Mouse (Mus musculus) heart, embryonic 15.5 days (tissue): ENCODE results near the gene Aldh3b3. TPM values are rescaled to one million over a fixed set of nuclear protein-coding genes. Genes with fewer than 3 reads are reported as not detected.

Experiments used
- ATAC-seq: fragments of 200-750 bp; cut with Nextera tagmentation; replicated peaks from 2 replicates; pipeline ENCODE4 v1.8.0; 2017; ENCODE audit warnings: low read depth, moderate TSS enrichment; ENCODE audit not compliant: insufficient number of reproducible peaks, insufficient read depth, low FRiP score
- H3K27ac ChIP-seq: fragments of 300-500 bp; sonication (generic); 2 replicates; pipeline ENCODE4 v1.5.1; 2015; ENCODE audit warnings: mild to moderate bottlenecking, inconsistent platforms
- H3K27me3 ChIP-seq: fragments of 300-500 bp; sonication (generic); 2 replicates; pipeline ENCODE4 v1.6.1; 2015; ENCODE audit warnings: inconsistent platforms
- H3K36me3 ChIP-seq: fragments of 300-500 bp; sonication (generic); 2 replicates; pipeline ENCODE4 v1.6.1; 2015; ENCODE audit warnings: mild to moderate bottlenecking, inconsistent platforms
- H3K4me1 ChIP-seq: fragments of 300-500 bp; sonication (generic); replicated peaks from 2 replicates; pipeline ENCODE4 v1.6.1; 2015; ENCODE audit warnings: inconsistent platforms
- H3K4me2 ChIP-seq: fragments of 300-500 bp; sonication (generic); 2 replicates; pipeline ENCODE4 v1.6.1; 2015; ENCODE audit warnings: inconsistent platforms, mild to moderate bottlenecking, moderate library complexity
- H3K4me3 ChIP-seq: fragments of 300-500 bp; sonication (generic); 2 replicates; pipeline ENCODE4 v1.5.1; 2015; ENCODE audit warnings: mild to moderate bottlenecking, inconsistent platforms
- H3K9ac ChIP-seq: fragments of 300-500 bp; sonication (generic); 2 replicates; pipeline ENCODE4 v1.6.1; 2015; ENCODE audit warnings: mild to moderate bottlenecking, inconsistent platforms
- H3K9me3 ChIP-seq: fragments of 300-500 bp; sonication (generic); replicated peaks from 2 replicates; pipeline ENCODE4 v1.6.1; 2016; ENCODE audit warnings: inconsistent platforms
- WGBS: fragments of 180-500 bp; shearing (Covaris S2); methylation state at CpG from one replicate; pipeline ENCODE4 v1.1.7; 2015; ENCODE audit warnings: mixed read lengths; 5-methylcytosine and 5-hydroxymethylcytosine counted together
- polyA plus RNA-seq: library from polyadenylated mRNA; unstranded; fragments of >200 nt; fragmentation: Nextera tagmentation; extraction: Ambion mirVana; gene quantifications from 2 replicates; pipeline ENCODE4 v1.2.1, GENCODE M21; 2015

The Aldh3b3 gene
- polyA plus RNA-seq, 1 experiment from 2014 or later, result not detected

DNA sequence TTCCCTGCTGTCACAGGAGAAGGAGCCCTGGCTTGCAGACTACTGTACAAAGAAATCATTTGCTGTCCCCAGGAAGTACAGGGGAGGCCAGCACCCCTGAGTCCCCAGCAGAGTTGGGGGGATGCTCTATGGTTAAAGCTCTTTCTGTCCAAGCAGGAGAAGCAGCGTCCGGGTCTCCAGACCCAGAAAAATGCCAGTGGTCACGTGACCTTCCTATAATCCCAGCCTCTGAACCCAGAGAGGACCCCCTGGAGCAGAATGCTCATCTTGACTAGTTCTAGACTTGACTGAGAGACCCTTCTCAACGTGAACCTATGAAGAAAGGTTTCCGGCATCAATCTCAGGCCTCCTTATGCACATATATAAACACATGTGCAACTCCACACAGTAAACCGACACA lies 32.6 kb upstream of the Aldh3b3 start:
- ATAC-seq, result no peak
- Histone ChIP-seq H3K36me3 (no peaks in the 10 kb centered on the region), H3K4me1 (peaks cover 42% of the 10 kb centered on the region), H3K27ac (no peak overlapping the region), H3K4me2 (no peak overlapping the region), H3K4me3 (no peak overlapping the region), H3K27me3 (no peaks in the 10 kb centered on the region), H3K9ac (no peak overlapping the region), H3K9me3 (no peaks in the 10 kb centered on the region)
- WGBS, result 77% methylated on average over 6 of the region's 6 CpGs

DNA sequence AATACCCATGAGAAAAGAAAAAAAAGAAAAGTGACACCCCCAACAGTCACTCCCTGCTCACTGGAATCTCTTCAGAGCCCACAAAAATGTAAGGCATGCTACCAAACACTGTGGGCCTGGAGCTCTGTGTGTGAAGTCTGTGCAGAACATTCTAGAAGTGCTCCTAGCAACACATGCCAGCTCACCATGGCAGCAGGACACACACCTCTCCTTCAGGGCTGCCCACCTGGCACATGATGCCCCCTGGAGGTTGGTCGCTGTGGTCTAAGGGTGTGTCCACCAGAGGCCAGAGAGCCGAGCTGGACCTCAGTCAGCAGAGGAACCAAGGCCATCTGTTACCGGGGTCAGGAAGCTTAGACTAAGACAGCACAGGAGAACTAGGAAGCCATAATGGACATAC lies 32.2 kb upstream of the Aldh3b3 start:
- H3K4me3 ChIP-seq, result no peak overlapping the region
- H3K9me3 ChIP-seq, result no peaks in the 10 kb centered on the region
- H3K4me2 ChIP-seq, result no peak overlapping the region
- no peaks in the 10 kb centered on the region for H3K27me3 ChIP-seq
- ATAC-seq, result no peak
- no peak overlapping the region for H3K9ac ChIP-seq
- 59% methylated on average over 3 of the region's 3 CpGs for WGBS
- H3K36me3 ChIP-seq, result no peaks in the 10 kb centered on the region
- no peak overlapping the region for H3K27ac ChIP-seq
- H3K4me1 ChIP-seq, result peaks cover 42% of the 10 kb centered on the region

- Histone ChIP-seq H3K4me1 (peaks cover 42% of the 10 kb centered on the region), H3K27ac (no peak overlapping the region), H3K27me3 (no peaks in the 10 kb centered on the region), H3K4me2 (no peak overlapping the region), H3K9ac (no peak overlapping the region), H3K9me3 (no peaks in the 10 kb centered on the region), H3K36me3 (no peaks in the 10 kb centered on the region), H3K4me3 (no peak overlapping the region)
- no peak for ATAC-seq
- WGBS, result 63% methylated on average over 6 of the region's 6 CpGs
These were observed 31.8 kb upstream of the Aldh3b3 start for GRCm38 (mm10) chr19:3926685-3927084.

DNA sequence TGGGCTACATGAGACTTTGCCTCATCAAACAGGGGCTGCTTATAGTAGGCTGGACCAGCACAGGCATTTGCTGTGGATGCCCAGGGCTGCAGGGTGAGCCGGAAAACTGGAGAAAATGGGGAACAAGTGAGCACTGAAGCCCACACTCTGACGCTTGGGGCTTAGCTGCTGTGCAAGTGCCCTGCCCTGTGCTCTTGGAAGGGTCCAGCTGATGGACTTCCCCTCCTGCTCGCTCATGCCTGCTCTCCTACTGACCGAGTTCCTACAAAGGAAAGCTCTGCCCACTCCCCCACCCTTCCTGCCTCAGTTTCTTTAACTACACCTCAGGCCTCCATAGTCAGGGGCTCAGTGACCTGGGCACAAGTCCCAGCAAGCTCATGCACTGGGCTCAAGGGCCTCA lies 30.5 kb upstream of the Aldh3b3 start:
- no peak for ATAC-seq
- no peak overlapping the region for H3K9ac ChIP-seq
- peaks cover 42% of the 10 kb centered on the region for H3K4me1 ChIP-seq
- no peaks in the 10 kb centered on the region for H3K36me3 ChIP-seq
- no peaks in the 10 kb centered on the region for H3K27me3 ChIP-seq
- H3K9me3 ChIP-seq, result no peaks in the 10 kb centered on the region
- H3K27ac ChIP-seq, result no peak overlapping the region
- no peak overlapping the region for H3K4me3 ChIP-seq
- no peak overlapping the region for H3K4me2 ChIP-seq
- WGBS, result 84% methylated on average over 4 of the region's 4 CpGs

- H3K27me3 ChIP-seq, result no peaks in the 10 kb centered on the region
- no peak overlapping the region for H3K9ac ChIP-seq
- no peaks in the 10 kb centered on the region for H3K36me3 ChIP-seq
- H3K27ac ChIP-seq, result peak overlapping the region; percentile 84
- H3K9me3 ChIP-seq, result no peaks in the 10 kb centered on the region
- ATAC-seq, result no peak
- H3K4me3 ChIP-seq, result no peak overlapping the region
- H3K4me2 ChIP-seq, result no peak overlapping the region
- peaks cover 36% of the 10 kb centered on the region for H3K4me1 ChIP-seq
- 71% methylated on average over 4 of the region's 4 CpGs for WGBS
These were observed 29.7 kb upstream of the Aldh3b3 start for GRCm38 (mm10) chr19:3928779-3929178.

DNA sequence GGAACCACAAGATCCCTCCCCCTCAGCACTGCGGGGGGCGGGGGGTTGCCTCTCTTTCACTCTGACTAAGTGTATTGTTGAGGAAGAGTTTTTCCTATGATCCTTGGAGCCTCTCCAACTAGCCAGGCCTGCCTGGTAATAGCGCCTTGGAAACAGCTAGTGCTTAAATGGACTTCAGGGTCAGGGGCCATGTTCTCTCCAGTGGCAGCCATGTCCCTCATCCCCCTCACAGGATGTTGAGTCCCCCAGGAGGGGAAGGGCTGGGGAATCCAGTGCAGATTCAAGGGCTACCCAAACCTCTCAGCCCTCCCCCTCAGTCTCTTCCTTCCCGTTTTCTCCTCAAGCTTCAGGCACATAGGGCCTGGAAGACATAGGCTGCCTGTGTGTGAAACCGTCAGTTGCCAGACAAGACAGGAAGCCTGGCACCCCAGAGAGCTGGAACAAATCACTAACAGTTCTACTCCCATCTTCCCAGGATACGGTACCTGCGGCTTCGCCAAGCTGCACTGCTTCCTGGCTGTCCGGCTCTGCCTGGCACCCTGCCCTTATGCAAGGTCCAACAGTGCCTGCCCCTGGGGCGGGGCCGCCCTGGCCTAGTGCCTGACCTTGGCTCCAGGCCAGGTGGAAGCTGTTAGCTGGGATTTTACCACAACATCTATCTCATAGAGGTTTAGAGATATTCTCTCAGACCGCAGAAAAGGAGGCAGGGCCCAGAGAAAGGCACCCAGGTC lies 29.1 kb upstream of the Aldh3b3 start, which contains the start of gene Aldh3b1:
Gene Aldh3b1 (minus strand): TSS at position 598 of the 731 bp plus-strand sequence.
- peak; percentile 74 for ATAC-seq
- no peak within 1 kb of the TSS for H3K4me3 ChIP-seq
- no peaks in the 10 kb centered on the region for H3K9me3 ChIP-seq
- H3K36me3 ChIP-seq, result no peaks in the 10 kb centered on the region
- WGBS, result 32% methylated on average over 12 of the region's 12 CpGs
- H3K27me3 ChIP-seq, result no peaks in the 10 kb centered on the region
- H3K4me2 ChIP-seq, result peak within 1 kb of the TSS; percentile 31
- H3K9ac ChIP-seq, result no peak within 1 kb of the TSS
- peak within 1 kb of the TSS; percentile 84 for H3K27ac ChIP-seq
- peaks cover 30% of the 10 kb centered on the region for H3K4me1 ChIP-seq

- Histone ChIP-seq H3K4me2 (no peak overlapping the region), H3K9me3 (no peaks in the 10 kb centered on the region), H3K27ac (peak overlapping the region; percentile 84), H3K9ac (no peak overlapping the region), H3K36me3 (no peaks in the 10 kb centered on the region), H3K27me3 (no peaks in the 10 kb centered on the region), H3K4me1 (peaks cover 34% of the 10 kb centered on the region), H3K4me3 (no peak overlapping the region)
- no peak; the same call in 1 of the 2 replicates for ATAC-seq
- 60% methylated on average over 21 of the region's 21 CpGs for WGBS
These were observed 28.0 kb upstream of the Aldh3b3 start for GRCm38 (mm10) chr19:3930262-3931057.

DNA sequence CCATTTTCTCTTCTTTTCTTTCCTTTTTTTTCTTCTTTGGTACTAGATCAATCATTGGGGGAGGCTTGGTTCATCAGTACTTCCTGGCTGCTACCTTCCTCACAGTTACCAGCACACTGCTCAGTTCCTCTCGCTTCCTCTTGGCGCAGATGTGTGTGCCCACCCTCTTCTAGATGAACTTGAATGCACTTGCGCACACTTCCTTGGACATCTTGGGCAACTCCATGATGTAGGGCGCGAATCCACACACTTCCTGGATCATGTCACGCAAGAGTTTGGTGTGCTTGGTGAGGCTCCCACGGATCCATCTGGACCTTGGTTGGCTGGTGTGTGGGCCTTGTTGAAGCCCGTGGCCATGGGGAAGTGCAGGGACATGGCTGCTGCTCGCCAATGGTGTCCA lies 26.7 kb upstream of the Aldh3b3 start:
- H3K27me3 ChIP-seq, result no peaks in the 10 kb centered on the region
- 88% methylated on average over 9 of the region's 9 CpGs for whole genome bisulfite sequencing
- peaks cover 38% of the 10 kb centered on the region for H3K4me1 ChIP-seq
- ATAC-seq, result no peak
- H3K9me3 ChIP-seq, result no peaks in the 10 kb centered on the region
- H3K4me2 ChIP-seq, result no peak overlapping the region
- H3K27ac ChIP-seq, result no peak overlapping the region
- no peak overlapping the region for H3K4me3 ChIP-seq
- no peak overlapping the region for H3K9ac ChIP-seq
- H3K36me3 ChIP-seq, result no peaks in the 10 kb centered on the region

- H3K4me1 ChIP-seq, result peaks cover 22% of the 10 kb centered on the region
- H3K9ac ChIP-seq, result peak within 1 kb of the TSS; percentile 67
- H3K36me3 ChIP-seq, result no peaks in the 10 kb centered on the region
- no peaks in the 10 kb centered on the region for H3K27me3 ChIP-seq
- H3K27ac ChIP-seq, result peak within 1 kb of the TSS; percentile 60
- H3K4me2 ChIP-seq, result peak within 1 kb of the TSS; percentile 97
- WGBS, result 7% methylated on average over 42 of the region's 42 CpGs
- no peaks in the 10 kb centered on the region for H3K9me3 ChIP-seq
- peak within 1 kb of the TSS; percentile 66 for H3K4me3 ChIP-seq
- ATAC-seq, result peak; percentile 77
These were observed 23.2 kb upstream of the Aldh3b3 start, which contains the start of gene Unc93b1 for GRCm38 (mm10) chr19:3935032-3935895. TSS of gene Unc93b1 (plus strand) at chr19:3935186.

- ATAC-seq, result peak; percentile 32; the same call in 1 of the 2 replicates
- WGBS, result 7% methylated on average over 22 of the region's 22 CpGs
- Histone ChIP-seq H3K36me3 (no peaks in the 10 kb centered on the region), H3K9me3 (no peaks in the 10 kb centered on the region), H3K4me1 (peaks cover 16% of the 10 kb centered on the region), H3K4me3 (peak overlapping the region; percentile 66), H3K27ac (peak overlapping the region; percentile 60), H3K27me3 (no peaks in the 10 kb centered on the region), H3K4me2 (peak overlapping the region; percentile 97), H3K9ac (peak overlapping the region; percentile 67)
These were observed 22.3 kb upstream of the Aldh3b3 start for GRCm38 (mm10) chr19:3935896-3936850.
